Mouse (Mus musculus) E14TG2a.4 (cell line): ENCODE measurements around the gene Ift52.

Source experiments
- H3K27me3 ChIP-seq: 2 replicates; pipeline ENCODE4 v1.6.1; 2014; ENCODE audit warnings: low read length, control low read depth; ENCODE audit not compliant: insufficient read depth
- H3K36me3 ChIP-seq: 2 replicates; pipeline ENCODE4 v1.6.1; 2014; ENCODE audit warnings: low read length, control low read depth; ENCODE audit not compliant: insufficient read depth
- H3K4me1 ChIP-seq: replicated peaks from 2 replicates; pipeline ENCODE4 v1.6.1; 2014; ENCODE audit warnings: low read depth, low read length, control low read depth
- H3K4me3 ChIP-seq: replicated peaks from 2 replicates; pipeline ENCODE4 v1.5.1; 2014; ENCODE audit warnings: mild to moderate bottlenecking, low read length
- H3K9me3 ChIP-seq: 2 replicates; pipeline ENCODE4 v1.6.1; 2014; ENCODE audit warnings: low read length, control low read depth
- CTCF ChIP-seq: conservative IDR thresholded peaks from 2 replicates; pipeline ENCODE4 v1.5.1; 2014; ENCODE audit warnings: low read length
- NANOG ChIP-seq: IDR thresholded peaks from 2 replicates; pipeline ENCODE4 v1.6.1; 2014; ENCODE audit warnings: borderline replicate concordance, low read length, mixed read lengths
- POU5F1 ChIP-seq: IDR thresholded peaks from 2 replicates; pipeline ENCODE4 v1.6.1; 2014; ENCODE audit warnings: low read length, borderline replicate concordance

Ift52 gene

GRCm38 (mm10) chr2:162998528-162999230, 18.5 kb upstream of the Ift52 start:
- Histone ChIP-seq H3K4me3 (peak overlapping the region; percentile 73), H3K27me3 (peaks cover 2% of the 10 kb centered on the region; the same call in 1 of the 2 replicates), H3K9me3 (no peaks in the 10 kb centered on the region), H3K36me3 (no peaks in the 10 kb centered on the region), H3K4me1 (peaks cover 22% of the 10 kb centered on the region)
- TF ChIP-seq NANOG (no peak), CTCF (peak; percentile 94), POU5F1 (no peak)

- H3K4me1 ChIP-seq, result peaks cover 22% of the 10 kb centered on the region
- H3K27me3 ChIP-seq, result peaks cover under 1% of the 10 kb centered on the region; the same call in 1 of the 2 replicates
- no peaks in the 10 kb centered on the region for H3K9me3 ChIP-seq
- no peak overlapping the region for H3K4me3 ChIP-seq
- TF ChIP-seq POU5F1, result no peak
- peak; percentile 56 for TF ChIP-seq CTCF
- no peak for TF ChIP-seq NANOG
- H3K36me3 ChIP-seq, result no peaks in the 10 kb centered on the region
Measured at GRCm38 (mm10) chr2:162999744-163000143, 17.4 kb upstream of the Ift52 start.

- Histone ChIP-seq H3K4me3 (no peak overlapping the region), H3K9me3 (no peaks in the 10 kb centered on the region), H3K4me1 (peaks cover 22% of the 10 kb centered on the region), H3K36me3 (no peaks in the 10 kb centered on the region), H3K27me3 (no peaks in the 10 kb centered on the region)
- TF ChIP-seq CTCF, result no peak
- TF ChIP-seq NANOG, result no peak
- no peak for TF ChIP-seq POU5F1
Measured at GRCm38 (mm10) chr2:163001071-163001470, 16.1 kb upstream of the Ift52 start.

- H3K36me3 ChIP-seq, result no peaks in the 10 kb centered on the region
- H3K4me1 ChIP-seq, result no peaks in the 10 kb centered on the region
- H3K27me3 ChIP-seq, result no peaks in the 10 kb centered on the region
- H3K9me3 ChIP-seq, result peaks cover 4% of the 10 kb centered on the region
- no peak overlapping the region for H3K4me3 ChIP-seq
- TF ChIP-seq CTCF (no peak), NANOG (no peak), POU5F1 (no peak)
Measured at GRCm38 (mm10) chr2:163007299-163007698, 9.9 kb upstream of the Ift52 start.

- no peak overlapping the region for H3K4me3 ChIP-seq
- no peaks in the 10 kb centered on the region for H3K9me3 ChIP-seq
- H3K4me1 ChIP-seq, result peaks cover 71% of the 10 kb centered on the region
- peaks cover 68% of the 10 kb centered on the region for H3K36me3 ChIP-seq
- H3K27me3 ChIP-seq, result no peaks in the 10 kb centered on the region
- TF ChIP-seq CTCF, result no peak
- no peak for TF ChIP-seq POU5F1
- no peak for TF ChIP-seq NANOG
Measured at GRCm38 (mm10) chr2:163031289-163031688, 14.1 kb downstream of the Ift52 start.

- H3K4me3 ChIP-seq, result 0 out of 2 replicates have a peak overlapping the region, but pooled peaks have one; percentile 2
- H3K9me3 ChIP-seq, result no peaks in the 10 kb centered on the region
- H3K36me3 ChIP-seq, result peaks cover 68% of the 10 kb centered on the region
- TF ChIP-seq NANOG (peak; percentile 86), CTCF (no peak), POU5F1 (peak; percentile 70; the same call in 1 of the 2 replicates)
- no peaks in the 10 kb centered on the region for H3K27me3 ChIP-seq
- H3K4me1 ChIP-seq, result peaks cover 75% of the 10 kb centered on the region
Measured at GRCm38 (mm10) chr2:163031757-163032156, 14.6 kb downstream of the Ift52 start.

- no peaks in the 10 kb centered on the region for H3K27me3 ChIP-seq
- peaks cover 68% of the 10 kb centered on the region for H3K36me3 ChIP-seq
- 0 out of 2 replicates have a peak overlapping the region, but pooled peaks have one; percentile 2 for H3K4me3 ChIP-seq
- peaks cover 84% of the 10 kb centered on the region for H3K4me1 ChIP-seq
- H3K9me3 ChIP-seq, result no peaks in the 10 kb centered on the region
- TF ChIP-seq POU5F1 (no peak), NANOG (no peak), CTCF (no peak)
Measured at GRCm38 (mm10) chr2:163032622-163033021, 15.5 kb downstream of the Ift52 start.

GRCm38 (mm10) chr2:163039940-163040339, 22.8 kb downstream of the Ift52 start:
- no peak for TF ChIP-seq NANOG
- no peak for TF ChIP-seq CTCF
- TF ChIP-seq POU5F1, result no peak
- no peaks in the 10 kb centered on the region for H3K27me3 ChIP-seq

GRCm38 (mm10) chr2:163048125-163048524, 31.0 kb downstream of the Ift52 start:
- H3K4me1 ChIP-seq, result peaks cover 51% of the 10 kb centered on the region
- H3K4me3 ChIP-seq, result no peak overlapping the region
- H3K36me3 ChIP-seq, result peaks cover 57% of the 10 kb centered on the region
- no peaks in the 10 kb centered on the region for H3K9me3 ChIP-seq
- no peaks in the 10 kb centered on the region for H3K27me3 ChIP-seq
- TF ChIP-seq CTCF (peak; percentile 93), NANOG (no peak)

More at GRCm38 (mm10) chr2:163039940-163040339, 22.8 kb downstream of the Ift52 start:
- Histone ChIP-seq H3K4me3 (no peak overlapping the region), H3K36me3 (peaks cover 89% of the 10 kb centered on the region), H3K9me3 (peaks cover 25% of the 10 kb centered on the region), H3K4me1 (peaks cover 52% of the 10 kb centered on the region)
